Mouse (Mus musculus) embryonic facial prominence, embryonic 14.5 days (tissue): Measurements from ENCODE around the gene Olfr493. TPM values are rescaled to one million over a fixed set of nuclear protein-coding genes. Genes with fewer than 3 reads are reported as not detected.

Experiments
- ATAC-seq: fragments of 200-750 bp; cut with Nextera tagmentation; 2 replicates; pipeline ENCODE4 v1.8.0; 2017; ENCODE audit warnings: low read depth, moderate number of reproducible peaks, moderate TSS enrichment
- DNase-seq: peaks from one replicate; pipeline ENCODE4 v3.0.0-alpha.2; 2015; ENCODE audit warnings: low spot score
- H3K27ac ChIP-seq: fragments of 300-500 bp; sonication (generic); replicated peaks from 2 replicates; pipeline ENCODE4 v1.5.1; 2014; ENCODE audit warnings: low read depth, mild to moderate bottlenecking, low read length, moderate library complexity
- H3K27me3 ChIP-seq: fragments of 300-500 bp; sonication (generic); replicated peaks from 2 replicates; pipeline ENCODE4 v1.6.1; 2014; ENCODE audit warnings: low read length; ENCODE audit not compliant: control insufficient read depth, insufficient read depth
- H3K36me3 ChIP-seq: fragments of 300-500 bp; sonication (generic); 2 replicates; pipeline ENCODE4 v1.6.1; 2014; ENCODE audit warnings: low read length, mixed read lengths; ENCODE audit not compliant: control insufficient read depth, insufficient read depth
- H3K4me1 ChIP-seq: fragments of 300-500 bp; sonication (generic); 2 replicates; pipeline ENCODE4 v1.6.1; 2014; ENCODE audit warnings: antibody characterized with exemption, low read length; ENCODE audit not compliant: control insufficient read depth, insufficient read depth
- H3K4me2 ChIP-seq: fragments of 300-500 bp; sonication (generic); 2 replicates; pipeline ENCODE4 v1.6.1; 2014; ENCODE audit warnings: low read depth, mild to moderate bottlenecking, low read length, moderate library complexity, mixed read lengths
- H3K4me3 ChIP-seq: fragments of 300-500 bp; sonication (generic); 2 replicates; pipeline ENCODE4 v1.5.1; 2014; ENCODE audit warnings: low read depth, mild to moderate bottlenecking, low read length
- H3K9ac ChIP-seq: fragments of 300-500 bp; sonication (generic); 2 replicates; pipeline ENCODE4 v1.6.1; 2014; ENCODE audit warnings: low read depth, mild to moderate bottlenecking, low read length, moderate library complexity, mixed read lengths
- H3K9me3 ChIP-seq: fragments of 300-500 bp; sonication (generic); 2 replicates; pipeline ENCODE4 v1.6.1; 2016; ENCODE audit warnings: low read length; ENCODE audit not compliant: control insufficient read depth
- WGBS: fragments of 180-500 bp; shearing (Covaris S2); extraction: QIAGEN DNeasy Blood & Tissue Kit; methylation state at CpG from one replicate; pipeline ENCODE4 v1.1.7; 2014; 5-methylcytosine and 5-hydroxymethylcytosine counted together
- polyA plus RNA-seq: library from polyadenylated mRNA; unstranded; fragments of >200 nt; fragmentation: Nextera tagmentation; extraction: Ambion mirVana; gene quantifications from 2 replicates; pipeline ENCODE4 v1.2.1, GENCODE M21; 2014

The Olfr493 gene
- polyA plus RNA-seq, result not detected in 2 replicates

- no peak within 1 kb of the TSS for H3K4me2 ChIP-seq
- no peaks in the 10 kb centered on the region for H3K36me3 ChIP-seq
- DNase-seq (no peak), ATAC-seq (no peak)
- no peaks in the 10 kb centered on the region for H3K9me3 ChIP-seq
- no peak within 1 kb of the TSS for H3K4me3 ChIP-seq
- H3K9ac ChIP-seq, result no peak within 1 kb of the TSS
- 69% methylated on average over 1 of the region's 1 CpGs for WGBS
- H3K27me3 ChIP-seq, result no peaks in the 10 kb centered on the region
- no peak within 1 kb of the TSS for H3K27ac ChIP-seq
- H3K4me1 ChIP-seq, result no peaks in the 10 kb centered on the region
These were observed at the start of gene Olfr493 for GRCm38 (mm10) chr7:108346879-108347278. TSS of gene Olfr493 (minus strand) at chr7:108346979.

GRCm38 (mm10) chr7:108392867-108393266 lies 46.1 kb upstream of the Olfr493 start, which contains the start of gene Olfr495:
TSS of gene Olfr495 (plus strand) at chr7:108393167.
- Histone ChIP-seq H3K4me3 (no peak within 1 kb of the TSS), H3K4me2 (no peak within 1 kb of the TSS), H3K27me3 (no peaks in the 10 kb centered on the region), H3K9ac (no peak within 1 kb of the TSS), H3K27ac (no peak within 1 kb of the TSS), H3K36me3 (no peaks in the 10 kb centered on the region), H3K4me1 (no peaks in the 10 kb centered on the region), H3K9me3 (no peaks in the 10 kb centered on the region)
- DNase-seq, result no peak
- no peak for ATAC-seq
- WGBS, result 65% methylated on average over 1 of the region's 1 CpGs

- Histone ChIP-seq H3K4me3 (no peak within 1 kb of the TSS), H3K36me3 (no peaks in the 10 kb centered on the region), H3K4me2 (no peak within 1 kb of the TSS), H3K9me3 (no peaks in the 10 kb centered on the region), H3K27ac (no peak within 1 kb of the TSS), H3K27me3 (no peaks in the 10 kb centered on the region), H3K9ac (no peak within 1 kb of the TSS), H3K4me1 (no peaks in the 10 kb centered on the region)
- no peak for ATAC-seq
- 80% methylated on average over 3 of the region's 3 CpGs for WGBS
- no peak for DNase-seq
These were observed 18.3 kb upstream of the Olfr493 start, which contains the start of gene Olfr494 for GRCm38 (mm10) chr7:108365035-108365434. TSS of gene Olfr494 (plus strand) at chr7:108365335.

- 78% methylated on average over 2 of the region's 2 CpGs for WGBS
- H3K4me3 ChIP-seq, result no peak within 1 kb of the TSS
- H3K9ac ChIP-seq, result no peak within 1 kb of the TSS
- no peaks in the 10 kb centered on the region for H3K4me1 ChIP-seq
- no peak within 1 kb of the TSS for H3K4me2 ChIP-seq
- no peak within 1 kb of the TSS for H3K27ac ChIP-seq
- H3K36me3 ChIP-seq, result no peaks in the 10 kb centered on the region
- H3K9me3 ChIP-seq, result no peaks in the 10 kb centered on the region
- no peaks in the 10 kb centered on the region for H3K27me3 ChIP-seq
- ATAC-seq, result no peak
- no peak for DNase-seq
These were observed 23.2 kb downstream of the Olfr493 start, which contains the start of gene Olfr492 for GRCm38 (mm10) chr7:108323574-108323973. TSS of gene Olfr492 (minus strand) at chr7:108323674.

GRCm38 (mm10) chr7:108313151-108313550 lies 33.6 kb downstream of the Olfr493 start, which contains the start of gene Olfr491:
TSS of gene Olfr491 (plus strand) at chr7:108313451.
- 64% methylated on average over 1 of the region's 1 CpGs for WGBS
- H3K9me3 ChIP-seq, result no peaks in the 10 kb centered on the region
- no peaks in the 10 kb centered on the region for H3K36me3 ChIP-seq
- no peak within 1 kb of the TSS for H3K4me2 ChIP-seq
- H3K4me1 ChIP-seq, result no peaks in the 10 kb centered on the region
- H3K4me3 ChIP-seq, result no peak within 1 kb of the TSS
- DNase-seq (no peak), ATAC-seq (no peak)
- H3K27me3 ChIP-seq, result no peaks in the 10 kb centered on the region
- no peak within 1 kb of the TSS for H3K27ac ChIP-seq
- no peak within 1 kb of the TSS for H3K9ac ChIP-seq

Other genes with a start within 250 kb of the Olfr493 start
- 0.10 and 0.14 TPM in 2 replicates for gene Olfr482, start 249.4 kb downstream of the Olfr493 start, polyA plus RNA-seq
- gene Olfr483, start 246.1 kb downstream of the Olfr493 start, polyA plus RNA-seq, result not detected in 2 replicates
- not detected in 2 replicates for gene Olfr484, start 219.5 kb downstream of the Olfr493 start, polyA plus RNA-seq
- 0.31 TPM in 1 of 2 replicates, not detected in the other for gene Olfr485, start 187.1 kb downstream of the Olfr493 start, polyA plus RNA-seq
- not detected in 2 replicates for gene Olfr486, start 174.2 kb downstream of the Olfr493 start, polyA plus RNA-seq
- gene Olfr487, start 132.3 kb downstream of the Olfr493 start, polyA plus RNA-seq, result 0.14 TPM in 1 of 2 replicates, not detected in the other
- gene Olfr488, start 88.6 kb downstream of the Olfr493 start, polyA plus RNA-seq, result not detected in 2 replicates
- not detected in 2 replicates for gene Olfr490, start 58.0 kb downstream of the Olfr493 start, polyA plus RNA-seq
- 0.13 TPM in 1 of 2 replicates, not detected in the other for gene Olfr491, start 33.5 kb downstream of the Olfr493 start, polyA plus RNA-seq
- not detected in 2 replicates for gene Olfr492, start 23.3 kb downstream of the Olfr493 start, polyA plus RNA-seq
- 0.22 TPM in 1 of 2 replicates, not detected in the other for gene Olfr494, start 18.4 kb upstream of the Olfr493 start, polyA plus RNA-seq
- 0.11 TPM in 1 of 2 replicates, not detected in the other for gene Olfr495, start 46.2 kb upstream of the Olfr493 start, polyA plus RNA-seq
- not detected in 2 replicates for gene Olfr497, start 73.4 kb upstream of the Olfr493 start, polyA plus RNA-seq
- 0.13 TPM in 1 of 2 replicates, not detected in the other for gene Olfr498, start 118.3 kb upstream of the Olfr493 start, polyA plus RNA-seq
- 0.07 TPM in 1 of 2 replicates, not detected in the other for gene Olfr502, start 178.1 kb upstream of the Olfr493 start, polyA plus RNA-seq
- gene Olfr503, start 197.5 kb upstream of the Olfr493 start, polyA plus RNA-seq, result not detected in 2 replicates
- gene Olfr504, start 218.8 kb upstream of the Olfr493 start, polyA plus RNA-seq, result not detected in 2 replicates